Mouse (Mus musculus) heart, adult 2 months (tissue): ENCODE results near the gene Grap2. TPM values are rescaled to one million over a fixed set of nuclear protein-coding genes. Genes with fewer than 3 reads are reported as not detected.

Source experiments
- DNase-seq, 2 experiments: peaks; one replicate each; pipeline ENCODE4 v3.0.0; 2021
- H3K27ac ChIP-seq: fragments of 200-600 bp; 2 replicates; pipeline ENCODE4 v1.8.1; 2022
- H3K27me3 ChIP-seq: fragments of 200-500 bp; 2 replicates; pipeline ENCODE4 v1.6.1; 2012; ENCODE audit warnings: mild to moderate bottlenecking, low read length, inconsistent platforms, mixed read lengths; ENCODE audit not compliant: control insufficient read depth, insufficient read depth
- H3K36me3 ChIP-seq: fragments of 200-500 bp; 2 replicates; pipeline ENCODE4 v1.6.1; 2012; ENCODE audit warnings: low read length, inconsistent platforms; ENCODE audit not compliant: control insufficient read depth, insufficient read depth
- H3K4me1 ChIP-seq: fragments of 200-500 bp; 2 replicates; pipeline ENCODE4 v1.6.1; 2011; ENCODE audit warnings: low read length; ENCODE audit not compliant: control insufficient read depth, insufficient read depth
- H3K4me3 ChIP-seq: fragments of 200-600 bp; 2 replicates; pipeline ENCODE4 v1.8.1; 2022
- H3K79me2 ChIP-seq: fragments of 200-500 bp; replicated peaks from 2 replicates; pipeline ENCODE4 v1.6.1; 2012; ENCODE audit warnings: mild to moderate bottlenecking, inconsistent platforms, low read length, moderate library complexity, mixed read lengths; ENCODE audit not compliant: control insufficient read depth, insufficient read depth
- H3K9ac ChIP-seq: fragments of 200-500 bp; 2 replicates; pipeline ENCODE4 v1.6.1; 2012; ENCODE audit warnings: low read depth, mild to moderate bottlenecking, control low read depth, inconsistent platforms, low read length, mixed read lengths
- CTCF ChIP-seq: fragments of 200-600 bp; IDR thresholded peaks from 2 replicates; pipeline ENCODE4 v1.8.1; 2022; ENCODE audit warnings: antibody characterized with exemption, mild to moderate bottlenecking, moderate library complexity
- EP300 ChIP-seq: fragments of 200-500 bp; IDR thresholded peaks from 2 replicates; pipeline ENCODE4 v1.6.1; 2011; ENCODE audit warnings: low read depth, low read length, control low read depth; ENCODE audit not compliant: insufficient read depth
- POLR2A ChIP-seq: fragments of 200-500 bp; IDR thresholded peaks from 2 replicates; pipeline ENCODE4 v1.6.1; 2011; ENCODE audit warnings: mild to moderate bottlenecking, low read depth, low read length, control low read depth; ENCODE audit not compliant: insufficient read depth
- WGBS: fragments of 180-500 bp; shearing (Covaris S2); methylation state at CpG from one replicate; pipeline ENCODE4 v1.1.7; 2018; 5-methylcytosine and 5-hydroxymethylcytosine counted together
- intact Hi-C: fragments of 180-260 bp; cut with DNase I; formaldehyde crosslinking; loops from one replicate; pipeline ENCODE4 v1.15.1; 2025
- polyA plus RNA-seq: library from polyadenylated mRNA; depleted of rRNA; stranded (reverse); fragments of >200 nt; gene quantifications from 2 replicates; pipeline ENCODE4 v1.2.3, GENCODE M21; 2012
- total RNA-seq, 2 experiments: library from RNA; stranded (reverse); gene quantifications; 2 replicates each; pipeline ENCODE4 v1.2.3; 2021

Grap2 gene
- total and polyA plus RNA-seq, 3 experiments = 0.47 to 1.6 (median 1.3) TPM

GRCm38 (mm10) chr15:80658815-80659471, 86.5 kb downstream of the Grap2 start:
- 76% methylated on average over 6 of the region's 6 CpGs for WGBS
- TF ChIP-seq EP300 (no peak), POLR2A (no peak), CTCF (no peak)

GRCm38 (mm10) chr15:80660963-80661362, 88.6 kb downstream of the Grap2 start:
- Histone ChIP-seq H3K4me1 (no peaks in the 10 kb centered on the region), H3K36me3 (no peaks in the 10 kb centered on the region), H3K79me2 (no peaks in the 10 kb centered on the region), H3K9ac (no peak overlapping the region), H3K4me3 (no peak overlapping the region), H3K27ac (no peak overlapping the region), H3K27me3 (no peaks in the 10 kb centered on the region)
- DNase-seq = no peak
- TF ChIP-seq CTCF = no peak
- no peak for TF ChIP-seq EP300
- no peak for TF ChIP-seq POLR2A
- WGBS = 48% methylated on average over 4 of the region's 4 CpGs
- intact Hi-C loops = no loop called here

More at GRCm38 (mm10) chr15:80658815-80659471, 86.5 kb downstream of the Grap2 start:
- no peaks in the 10 kb centered on the region for H3K36me3 ChIP-seq
- no peak for DNase-seq
- no peaks in the 10 kb centered on the region for H3K4me1 ChIP-seq
- intact Hi-C loops = no loop called here
- no peak overlapping the region for H3K4me3 ChIP-seq
- no peak overlapping the region for H3K9ac ChIP-seq
- H3K79me2 ChIP-seq = no peaks in the 10 kb centered on the region
- H3K27ac ChIP-seq = no peak overlapping the region
- H3K27me3 ChIP-seq = no peaks in the 10 kb centered on the region

- no peak overlapping the region for H3K4me3 ChIP-seq
- no peaks in the 10 kb centered on the region for H3K4me1 ChIP-seq
- 65% methylated on average over 4 of the region's 4 CpGs for WGBS
- no peak overlapping the region for H3K27ac ChIP-seq
- H3K79me2 ChIP-seq = no peaks in the 10 kb centered on the region
- no peaks in the 10 kb centered on the region for H3K27me3 ChIP-seq
- H3K36me3 ChIP-seq = no peaks in the 10 kb centered on the region
- intact Hi-C loops = no loop called here
- TF ChIP-seq CTCF (no peak), EP300 (no peak), POLR2A (no peak)
- no peak overlapping the region for H3K9ac ChIP-seq
- no peak for DNase-seq
These were observed 92.0 kb downstream of the Grap2 start for GRCm38 (mm10) chr15:80664444-80664843.

- H3K27ac ChIP-seq = no peak within 1 kb of the TSS
- H3K79me2 ChIP-seq = no peaks in the 10 kb centered on the region
- peak within 1 kb of the TSS; percentile 33; the same call in 1 of the 2 replicates for H3K9ac ChIP-seq
- WGBS = 13% methylated on average over 85 of the region's 85 CpGs
- DNase-seq = peak; percentile 57 to 58
- H3K27me3 ChIP-seq = peaks cover 4% of the 10 kb centered on the region
- H3K36me3 ChIP-seq = no peaks in the 10 kb centered on the region
- peaks cover 2% of the 10 kb centered on the region; the same call in 1 of the 2 replicates for H3K4me1 ChIP-seq
- TF ChIP-seq CTCF = no peak
- no peak for TF ChIP-seq EP300
- TF ChIP-seq POLR2A = no peak
- intact Hi-C loops = no loop called here
- peak within 1 kb of the TSS; percentile 20; the same call in 1 of the 2 replicates for H3K4me3 ChIP-seq
These were observed 99.2 kb downstream of the Grap2 start, which contains the start of gene Fam83f for GRCm38 (mm10) chr15:80671295-80672252. Gene Fam83f, plus strand, starts transcription at chr15:80671847.

- DNase-seq = no peak
- H3K4me1 ChIP-seq = peaks cover 2% of the 10 kb centered on the region; the same call in 1 of the 2 replicates
- no peak overlapping the region for H3K4me3 ChIP-seq
- intact Hi-C loops = no loop called here
- 39% methylated on average over 2 of the region's 2 CpGs for WGBS
- H3K79me2 ChIP-seq = no peaks in the 10 kb centered on the region
- no peak overlapping the region for H3K27ac ChIP-seq
- peaks cover 4% of the 10 kb centered on the region for H3K27me3 ChIP-seq
- H3K36me3 ChIP-seq = no peaks in the 10 kb centered on the region
- no peak overlapping the region for H3K9ac ChIP-seq
- TF ChIP-seq CTCF (no peak), POLR2A (no peak), EP300 (no peak)
These were observed 100.4 kb downstream of the Grap2 start for GRCm38 (mm10) chr15:80672810-80673209.

GRCm38 (mm10) chr15:80673337-80674095, 101.1 kb downstream of the Grap2 start:
- 66% methylated on average over 4 of the region's 4 CpGs for WGBS
- Histone ChIP-seq H3K4me1 (peaks cover 2% of the 10 kb centered on the region; the same call in 1 of the 2 replicates), H3K9ac (no peak overlapping the region), H3K79me2 (no peaks in the 10 kb centered on the region), H3K36me3 (no peaks in the 10 kb centered on the region), H3K27ac (no peak overlapping the region), H3K27me3 (peaks cover 4% of the 10 kb centered on the region), H3K4me3 (no peak overlapping the region)
- no peak for TF ChIP-seq CTCF
- TF ChIP-seq EP300 = no peak
- TF ChIP-seq POLR2A = no peak
- intact Hi-C loops = no loop called here
- no peak for DNase-seq
